Mouse (Mus musculus) liver, postnatal 0 days (tissue): ENCODE results near the gene 6030408B16Rik.

Experiments used
- CTCF ChIP-seq: sonication (generic); IDR thresholded peaks from 2 replicates; pipeline ENCODE4 v1.5.1; 2016; ENCODE audit warnings: antibody characterized with exemption, low read depth
- EP300 ChIP-seq: IDR thresholded peaks from 2 replicates; pipeline ENCODE4 v1.6.1; 2016; ENCODE audit warnings: antibody characterized with exemption, low read depth, mild to moderate bottlenecking

- TF ChIP-seq CTCF (no peak), EP300 (no peak)
Measured at GRCm38 (mm10) chr15:101321126-101321525, 28.1 kb downstream of the 6030408B16Rik start.
